Mouse (Mus musculus) midbrain, embryonic 12.5 days (tissue): Measurements from ENCODE around the gene Stk39. TPM values are rescaled to one million over a fixed set of nuclear protein-coding genes. Genes with fewer than 3 reads are reported as not detected.

Experiments used
- ATAC-seq: fragments of 200-750 bp; cut with Nextera tagmentation; 2 replicates; pipeline ENCODE4 v1.8.0; 2017; ENCODE audit warnings: low read depth, moderate TSS enrichment, moderate library complexity; ENCODE audit not compliant: low FRiP score
- H3K27ac ChIP-seq: fragments of 300-500 bp; sonication (generic); replicated peaks from 2 replicates; pipeline ENCODE4 v1.5.1; 2016; ENCODE audit warnings: mild to moderate bottlenecking
- H3K27me3 ChIP-seq: fragments of 300-500 bp; sonication (generic); 2 replicates; pipeline ENCODE4 v1.6.1; 2016; ENCODE audit warnings: mild to moderate bottlenecking
- H3K36me3 ChIP-seq: fragments of 300-500 bp; sonication (generic); 2 replicates; pipeline ENCODE4 v1.6.1; 2016
- H3K4me1 ChIP-seq: fragments of 300-500 bp; sonication (generic); 2 replicates; pipeline ENCODE4 v1.6.1; 2016
- H3K4me2 ChIP-seq: fragments of 300-500 bp; sonication (generic); replicated peaks from 2 replicates; pipeline ENCODE4 v1.6.1; 2016; ENCODE audit warnings: mild to moderate bottlenecking, moderate library complexity
- H3K4me3 ChIP-seq: fragments of 300-500 bp; sonication (generic); 2 replicates; pipeline ENCODE4 v1.5.1; 2016; ENCODE audit warnings: mild to moderate bottlenecking
- H3K9ac ChIP-seq: fragments of 300-500 bp; sonication (generic); replicated peaks from 2 replicates; pipeline ENCODE4 v1.6.1; 2016; ENCODE audit warnings: mild to moderate bottlenecking, moderate library complexity
- H3K9me3 ChIP-seq: fragments of 300-500 bp; sonication (generic); 2 replicates; pipeline ENCODE4 v1.6.1; 2016; ENCODE audit warnings: mild to moderate bottlenecking
- WGBS: fragments of 180-500 bp; shearing (Covaris S2); methylation state at CpG from one replicate; pipeline ENCODE4 v1.1.7; 2016; 5-methylcytosine and 5-hydroxymethylcytosine counted together
- polyA plus RNA-seq: library from polyadenylated mRNA; unstranded; fragments of >200 nt; fragmentation: Nextera tagmentation; extraction: Ambion mirVana; gene quantifications from 2 replicates; pipeline ENCODE4 v1.2.1, GENCODE M21; 2016

The Stk39 gene
- polyA plus RNA-seq, 1 experiment from 2014 or later: 52.5 TPM

GRCm38 (mm10) chr2:68176425-68176824 is 295.6 kb downstream of the Stk39 start:
- WGBS: 93% methylated on average over 3 of the region's 3 CpGs
- no peaks in the 10 kb centered on the region for H3K9me3 ChIP-seq
- no peak overlapping the region for H3K27ac ChIP-seq
- no peaks in the 10 kb centered on the region for H3K27me3 ChIP-seq
- H3K4me2 ChIP-seq: no peak overlapping the region
- H3K4me1 ChIP-seq: 0 out of 2 replicates have a peak, but pooled peaks cover 4% of the 10 kb centered on the region
- no peaks in the 10 kb centered on the region for H3K36me3 ChIP-seq
- H3K9ac ChIP-seq: no peak overlapping the region
- H3K4me3 ChIP-seq: no peak overlapping the region
- ATAC-seq: no peak

- ATAC-seq: no peak
- H3K27ac ChIP-seq: no peak overlapping the region
- H3K4me3 ChIP-seq: no peak overlapping the region
- no peak overlapping the region for H3K4me2 ChIP-seq
- 89% methylated on average over 10 of the region's 10 CpGs for WGBS
- no peak overlapping the region for H3K9ac ChIP-seq
- no peaks in the 10 kb centered on the region for H3K36me3 ChIP-seq
- H3K4me1 ChIP-seq: 0 out of 2 replicates have a peak, but pooled peaks cover 4% of the 10 kb centered on the region
- H3K9me3 ChIP-seq: no peaks in the 10 kb centered on the region
- H3K27me3 ChIP-seq: no peaks in the 10 kb centered on the region
Measured at GRCm38 (mm10) chr2:68171306-68171705, 300.8 kb downstream of the Stk39 start.

GRCm38 (mm10) chr2:68162012-68162411 is 310.1 kb downstream of the Stk39 start:
- Histone ChIP-seq H3K9me3 (no peaks in the 10 kb centered on the region), H3K4me2 (no peak overlapping the region), H3K27ac (no peak overlapping the region), H3K4me1 (no peaks in the 10 kb centered on the region), H3K9ac (no peak overlapping the region), H3K4me3 (no peak overlapping the region), H3K36me3 (no peaks in the 10 kb centered on the region), H3K27me3 (no peaks in the 10 kb centered on the region)
- 90% methylated on average over 4 of the region's 4 CpGs for WGBS
- ATAC-seq: no peak

- ATAC-seq: no peak
- no peak overlapping the region for H3K4me3 ChIP-seq
- WGBS: 85% methylated on average over 2 of the region's 2 CpGs
- H3K36me3 ChIP-seq: no peaks in the 10 kb centered on the region
- H3K9ac ChIP-seq: no peak overlapping the region
- no peak overlapping the region for H3K4me2 ChIP-seq
- H3K9me3 ChIP-seq: no peaks in the 10 kb centered on the region
- H3K4me1 ChIP-seq: no peaks in the 10 kb centered on the region
- no peak overlapping the region for H3K27ac ChIP-seq
- H3K27me3 ChIP-seq: no peaks in the 10 kb centered on the region
Measured at GRCm38 (mm10) chr2:68160566-68160965, 311.5 kb downstream of the Stk39 start.

Other genes with a start within 250 kb of the Stk39 start
- gene 4933409G03Rik, start 110.1 kb upstream of the Stk39 start, polyA plus RNA-seq: not detected in 2 replicates
- gene 4932414N04Rik, start 184.2 kb upstream of the Stk39 start, polyA plus RNA-seq: not detected in 2 replicates